Mouse (Mus musculus): ENCODE measurements at regions not wholly inside any gene's neighbourhood (a gene's known extent, or its start where the extent isn't known, plus 50 kb on each side); places are given as distances from the start of the nearest gene placed in this dataset.
A peak's percentile ranks its signal among the peaks of the same experiment; 100 is the strongest.
"Not testable (repeated sequence)": the region's sequence is repeated elsewhere in the genome, so short reads cannot be mapped to it uniquely, and the experiment has no call there.

DNA sequence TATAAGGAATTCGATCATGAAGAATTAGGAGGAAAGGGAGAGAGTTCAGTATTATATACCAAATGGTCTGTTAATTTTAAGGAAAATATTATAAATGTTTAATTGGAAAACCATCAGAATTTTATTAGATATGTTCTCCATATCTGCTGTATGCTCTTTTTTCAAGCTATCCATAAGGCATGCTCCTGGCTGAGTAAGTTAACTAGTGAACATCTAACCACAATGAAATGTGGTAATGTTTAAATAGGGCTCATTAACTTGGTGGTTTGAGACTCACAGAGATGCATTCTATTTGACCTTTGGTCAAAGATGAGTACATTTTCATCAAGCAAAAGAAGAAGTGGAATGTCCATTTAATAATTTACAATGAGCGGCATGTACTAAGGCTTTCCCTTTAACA is 466.2 kb upstream of the Fam241a start:
- Histone ChIP-seq H3K9me3 (ENCODE audit: control insufficient read depth, low read length) (no peaks in the 10 kb centered on the region), H3K4me3 (ENCODE audit: low read depth, low read length) (no peak overlapping the region), H3K4me1 (ENCODE audit: control insufficient read depth, insufficient read depth, low read length) (no peaks in the 10 kb centered on the region), H3K9ac (ENCODE audit: low read length) (no peak overlapping the region), H3K27ac (ENCODE audit: low read depth, low read length) (no peak overlapping the region), H3K27me3 (ENCODE audit: control insufficient read depth, insufficient read depth, low read length) (no peaks in the 10 kb centered on the region), H3K36me3 (ENCODE audit: control insufficient read depth, insufficient read depth, low read length) (no peaks in the 10 kb centered on the region), H3K4me2 (no peak overlapping the region)
- ATAC-seq (ENCODE audit: low FRiP score) (no peak), DNase-seq (ENCODE audit: low spot score, missing footprints) (peak; percentile 59)
- WGBS, result 100% methylated on average over 2 of the region's 2 CpGs

GRCm38 (mm10) chr3:128349123-128349522 is 453.0 kb upstream of the Fam241a start:
- not testable (repeated sequence) for H3K9me3 ChIP-seq (ENCODE audit: control insufficient read depth, low read length); H3K27ac ChIP-seq (ENCODE audit: low read depth, low read length); H3K9ac ChIP-seq (ENCODE audit: low read length); H3K27me3 ChIP-seq (ENCODE audit: control insufficient read depth, insufficient read depth, low read length); H3K4me3 ChIP-seq (ENCODE audit: low read depth, low read length); H3K36me3 ChIP-seq (ENCODE audit: control insufficient read depth, insufficient read depth, low read length); H3K4me1 ChIP-seq (ENCODE audit: control insufficient read depth, insufficient read depth, low read length); H3K4me2 ChIP-seq
- WGBS, result 9% methylated on average over 2 of the region's 2 CpGs
- DNase-seq (ENCODE audit: low spot score, missing footprints) (peak; percentile 92), ATAC-seq (ENCODE audit: low FRiP score) (peak; percentile 74)

DNA sequence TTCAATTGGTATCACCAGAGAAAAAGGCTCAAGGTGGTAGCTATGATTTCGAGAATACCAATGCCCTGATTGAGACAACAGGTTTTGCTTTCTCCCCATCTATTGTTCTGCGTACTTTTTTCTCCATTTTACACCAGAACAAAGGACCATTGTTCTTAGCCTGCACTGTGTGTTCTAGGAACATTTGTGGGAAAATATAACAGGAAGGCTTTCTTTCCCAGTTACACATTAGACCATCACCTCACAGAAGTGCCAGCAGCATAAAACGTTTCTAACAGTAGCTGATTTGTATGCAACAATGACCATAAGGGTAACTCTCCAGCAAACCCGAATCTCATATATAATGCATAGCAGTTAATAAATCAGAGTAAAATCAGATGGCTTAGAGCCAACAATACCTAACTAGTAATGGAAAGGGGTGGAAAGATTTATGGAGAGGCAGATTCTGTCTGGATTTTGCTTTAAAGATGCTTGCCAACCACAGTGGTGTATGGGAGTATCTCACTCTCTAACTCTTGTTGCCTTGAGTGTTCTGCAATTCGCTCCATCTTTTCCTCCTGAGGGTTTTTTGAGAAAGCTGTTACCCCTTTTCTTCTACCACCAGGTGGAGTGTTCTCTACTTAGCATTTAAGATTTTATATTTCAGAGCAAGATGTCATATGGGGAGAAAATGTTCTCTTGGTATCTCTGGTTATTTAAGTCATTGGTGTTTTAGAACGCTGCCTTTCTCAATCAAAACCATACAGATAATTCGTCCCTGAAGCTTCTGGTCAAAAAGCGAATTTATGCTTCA is 451.9 kb upstream of the Fam241a start:
- DNase-seq (ENCODE audit: low spot score, missing footprints), result no peak
- Histone ChIP-seq H3K4me3 (ENCODE audit: low read depth, low read length) (no peak overlapping the region), H3K4me1 (ENCODE audit: control insufficient read depth, insufficient read depth, low read length) (no peaks in the 10 kb centered on the region), H3K27ac (ENCODE audit: low read depth, low read length) (no peak overlapping the region), H3K4me2 (no peak overlapping the region), H3K9ac (ENCODE audit: low read length) (no peak overlapping the region), H3K36me3 (ENCODE audit: control insufficient read depth, insufficient read depth, low read length) (no peaks in the 10 kb centered on the region), H3K27me3 (ENCODE audit: control insufficient read depth, insufficient read depth, low read length) (no peaks in the 10 kb centered on the region), H3K9me3 (ENCODE audit: control insufficient read depth, low read length) (no peaks in the 10 kb centered on the region)
- WGBS, result 64% methylated on average over 8 of the region's 8 CpGs
- no peak for ATAC-seq (ENCODE audit: low FRiP score)

GRCm38 (mm10) chr3:128337508-128337907 is 441.4 kb upstream of the Fam241a start:
- no peaks in the 10 kb centered on the region for H3K4me1 ChIP-seq (ENCODE audit: control insufficient read depth, insufficient read depth, low read length)
- 68% methylated on average over 2 of the region's 2 CpGs for WGBS
- no peak overlapping the region for H3K27ac ChIP-seq (ENCODE audit: low read depth, low read length)
- DNase-seq (ENCODE audit: low spot score, missing footprints), result no peak
- no peak overlapping the region for H3K9ac ChIP-seq (ENCODE audit: low read length)
- H3K4me3 ChIP-seq (ENCODE audit: low read depth, low read length), result no peak overlapping the region
- H3K4me2 ChIP-seq, result no peak overlapping the region
- no peaks in the 10 kb centered on the region for H3K36me3 ChIP-seq (ENCODE audit: control insufficient read depth, insufficient read depth, low read length)
- no peaks in the 10 kb centered on the region for H3K27me3 ChIP-seq (ENCODE audit: control insufficient read depth, insufficient read depth, low read length)
- ATAC-seq (ENCODE audit: low FRiP score), result no peak
- H3K9me3 ChIP-seq (ENCODE audit: control insufficient read depth, low read length), result no peaks in the 10 kb centered on the region

- Histone ChIP-seq H3K36me3 (ENCODE audit: control insufficient read depth, insufficient read depth, low read length) (no peaks in the 10 kb centered on the region), H3K27me3 (ENCODE audit: control insufficient read depth, insufficient read depth, low read length) (no peaks in the 10 kb centered on the region), H3K4me3 (ENCODE audit: low read depth, low read length) (no peak overlapping the region), H3K4me1 (ENCODE audit: control insufficient read depth, insufficient read depth, low read length) (no peaks in the 10 kb centered on the region), H3K27ac (ENCODE audit: low read depth, low read length) (no peak overlapping the region), H3K9ac (ENCODE audit: low read length) (no peak overlapping the region), H3K4me2 (no peak overlapping the region), H3K9me3 (ENCODE audit: control insufficient read depth, low read length) (no peaks in the 10 kb centered on the region)
- WGBS, result 33% methylated on average over 5 of the region's 5 CpGs
- peak; percentile 90 for ATAC-seq (ENCODE audit: low FRiP score)
- peak; percentile 96 for DNase-seq (ENCODE audit: low spot score, missing footprints)
Observed at GRCm38 (mm10) chr3:128337031-128337430, 440.9 kb upstream of the Fam241a start.

GRCm38 (mm10) chr3:128327677-128328076 is 431.6 kb upstream of the Fam241a start:
- H3K4me3 ChIP-seq (ENCODE audit: low read depth, low read length), result no peak overlapping the region
- no peak overlapping the region for H3K4me2 ChIP-seq
- DNase-seq (ENCODE audit: low spot score, missing footprints) (peak; percentile 87), ATAC-seq (ENCODE audit: low FRiP score) (peak; percentile 71)
- 18% methylated on average over 5 of the region's 5 CpGs for WGBS
- no peaks in the 10 kb centered on the region for H3K9me3 ChIP-seq (ENCODE audit: control insufficient read depth, low read length)
- no peak overlapping the region for H3K27ac ChIP-seq (ENCODE audit: low read depth, low read length)
- H3K27me3 ChIP-seq (ENCODE audit: control insufficient read depth, insufficient read depth, low read length), result no peaks in the 10 kb centered on the region
- no peak overlapping the region for H3K9ac ChIP-seq (ENCODE audit: low read length)
- H3K36me3 ChIP-seq (ENCODE audit: control insufficient read depth, insufficient read depth, low read length), result no peaks in the 10 kb centered on the region
- peaks cover 3% of the 10 kb centered on the region for H3K4me1 ChIP-seq (ENCODE audit: control insufficient read depth, insufficient read depth, low read length)

DNA sequence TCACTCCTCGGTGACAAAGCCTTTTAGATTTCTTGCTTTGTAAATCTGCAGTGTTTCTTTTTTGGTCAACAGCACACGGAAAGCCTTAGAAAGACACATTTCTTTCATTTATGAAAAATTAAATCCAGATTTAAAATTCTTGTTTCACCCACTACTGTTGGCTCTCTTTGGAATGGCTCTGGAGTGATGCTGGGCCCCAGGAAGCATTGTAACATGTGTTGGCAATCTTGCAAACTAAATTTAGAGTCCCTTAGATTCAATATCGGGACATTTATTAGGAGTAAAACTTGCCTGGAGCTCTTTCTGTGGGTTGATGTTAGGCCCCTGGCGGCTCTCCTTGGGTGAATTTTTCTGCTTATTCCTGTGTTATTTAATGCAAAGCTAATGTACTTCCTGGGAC is 405.2 kb upstream of the Fam241a start:
- ATAC-seq (ENCODE audit: low FRiP score) (no peak), DNase-seq (ENCODE audit: low spot score, missing footprints) (no peak)
- Histone ChIP-seq H3K9ac (ENCODE audit: low read length) (no peak overlapping the region), H3K27me3 (ENCODE audit: control insufficient read depth, insufficient read depth, low read length) (no peaks in the 10 kb centered on the region), H3K27ac (ENCODE audit: low read depth, low read length) (no peak overlapping the region), H3K4me1 (ENCODE audit: control insufficient read depth, insufficient read depth, low read length) (no peaks in the 10 kb centered on the region), H3K9me3 (ENCODE audit: control insufficient read depth, low read length) (no peaks in the 10 kb centered on the region), H3K4me3 (ENCODE audit: low read depth, low read length) (no peak overlapping the region), H3K4me2 (no peak overlapping the region), H3K36me3 (ENCODE audit: control insufficient read depth, insufficient read depth, low read length) (no peaks in the 10 kb centered on the region)
- 82% methylated on average over 4 of the region's 4 CpGs for WGBS

DNA sequence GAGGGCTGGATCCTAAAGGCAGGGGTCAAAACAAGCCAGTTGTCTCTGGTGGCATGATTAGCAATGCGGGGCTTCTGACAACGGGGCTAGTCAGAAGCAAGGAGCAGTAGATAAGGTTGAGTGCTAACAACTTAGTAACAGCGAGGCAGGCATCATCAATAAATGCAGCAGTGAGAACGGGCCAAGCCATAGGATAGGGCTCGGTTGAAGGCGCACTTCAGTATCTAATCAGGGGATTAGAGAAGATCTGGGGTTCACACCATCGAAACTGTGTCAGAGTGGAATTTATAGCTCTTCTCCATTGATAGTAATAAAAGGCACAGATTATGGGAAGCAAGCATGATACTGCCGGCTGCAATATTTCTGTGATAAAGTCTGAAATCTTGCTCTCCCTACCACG is 402.0 kb upstream of the Fam241a start:
- ATAC-seq (ENCODE audit: low FRiP score) (no peak), DNase-seq (ENCODE audit: low spot score, missing footprints) (no peak)
- Histone ChIP-seq H3K9ac (ENCODE audit: low read length) (no peak overlapping the region), H3K4me3 (ENCODE audit: low read depth, low read length) (no peak overlapping the region), H3K4me1 (ENCODE audit: control insufficient read depth, insufficient read depth, low read length) (no peaks in the 10 kb centered on the region), H3K9me3 (ENCODE audit: control insufficient read depth, low read length) (no peaks in the 10 kb centered on the region), H3K27ac (ENCODE audit: low read depth, low read length) (no peak overlapping the region), H3K36me3 (ENCODE audit: control insufficient read depth, insufficient read depth, low read length) (no peaks in the 10 kb centered on the region), H3K4me2 (no peak overlapping the region), H3K27me3 (ENCODE audit: control insufficient read depth, insufficient read depth, low read length) (no peaks in the 10 kb centered on the region)
- WGBS, result 91% methylated on average over 9 of the region's 9 CpGs

DNA sequence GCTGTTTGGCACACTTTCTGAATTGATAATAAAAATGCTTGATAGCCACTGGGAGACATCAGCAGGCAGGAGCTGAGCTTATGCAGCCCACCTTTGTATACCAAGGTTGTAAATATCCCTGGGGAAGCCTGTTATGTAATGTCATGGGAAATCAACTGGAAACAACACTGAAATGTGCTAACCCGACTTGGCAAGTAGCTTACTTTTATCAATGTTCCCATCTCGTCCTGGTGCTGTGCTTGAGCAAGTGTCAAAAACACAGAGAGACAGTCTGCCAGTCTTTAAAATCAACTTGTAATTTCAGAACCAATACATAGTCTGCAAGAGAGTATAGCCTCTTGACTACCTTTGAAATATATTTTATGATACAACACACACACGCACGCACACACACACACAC is 391.7 kb upstream of the Fam241a start:
- H3K4me1 ChIP-seq (ENCODE audit: control insufficient read depth, insufficient read depth, low read length), result no peaks in the 10 kb centered on the region
- no peak overlapping the region for H3K27ac ChIP-seq (ENCODE audit: low read depth, low read length)
- ATAC-seq (ENCODE audit: low FRiP score), result no peak
- H3K36me3 ChIP-seq (ENCODE audit: control insufficient read depth, insufficient read depth, low read length), result no peaks in the 10 kb centered on the region
- H3K9ac ChIP-seq (ENCODE audit: low read length), result no peak overlapping the region
- no peaks in the 10 kb centered on the region for H3K27me3 ChIP-seq (ENCODE audit: control insufficient read depth, insufficient read depth, low read length)
- H3K9me3 ChIP-seq (ENCODE audit: control insufficient read depth, low read length), result no peaks in the 10 kb centered on the region
- 85% methylated on average over 4 of the region's 4 CpGs for WGBS
- no peak overlapping the region for H3K4me2 ChIP-seq
- no peak overlapping the region for H3K4me3 ChIP-seq (ENCODE audit: low read depth, low read length)
- no peak for DNase-seq (ENCODE audit: low spot score, missing footprints)
